Mouse (Mus musculus): Measurements from ENCODE around the gene Fer1l5.

The Fer1l5 gene

DNA sequence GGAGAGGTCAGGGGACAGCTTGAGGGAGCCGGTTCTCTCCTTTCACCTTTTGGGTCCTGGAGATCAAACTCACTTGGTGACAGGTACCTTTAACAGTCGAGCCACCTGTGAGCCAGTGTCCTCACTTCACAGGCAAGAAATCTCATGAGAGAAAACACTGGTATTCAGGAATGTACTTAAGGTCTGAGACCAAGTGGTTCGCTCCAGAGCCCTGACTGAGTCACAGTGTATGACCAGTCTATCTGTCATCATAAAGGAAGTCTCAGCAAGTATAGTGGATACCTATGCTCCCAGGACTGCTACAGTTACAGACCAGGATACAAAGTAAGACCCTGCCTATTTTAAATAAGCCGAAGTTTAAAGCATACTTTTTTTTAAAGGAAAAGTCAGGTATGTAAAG lies 60.9 kb downstream of the Fer1l5 start:
- DNase-seq (ENCODE audit: low spot score): no peak

DNA sequence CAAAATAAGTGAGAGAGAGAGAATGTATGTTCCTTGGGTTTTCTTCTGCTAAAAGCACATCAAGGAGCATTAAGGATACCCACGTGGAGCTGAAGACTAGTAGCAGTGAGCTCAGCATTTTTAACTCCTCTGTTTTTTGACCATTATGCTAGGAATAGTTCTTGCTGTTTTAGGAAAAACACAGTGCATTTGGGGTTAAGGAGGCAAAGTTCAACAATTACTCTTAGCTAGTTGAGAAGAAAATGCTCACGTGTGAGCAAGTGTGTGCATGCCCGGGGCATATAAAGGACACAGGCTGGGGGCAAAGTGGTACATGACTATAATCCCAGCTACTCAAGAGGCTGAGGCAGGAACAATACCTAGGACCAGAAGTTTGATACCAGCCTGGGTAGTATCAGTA lies 61.5 kb downstream of the Fer1l5 start:
- no peak for DNase-seq (ENCODE audit: low spot score)

DNA sequence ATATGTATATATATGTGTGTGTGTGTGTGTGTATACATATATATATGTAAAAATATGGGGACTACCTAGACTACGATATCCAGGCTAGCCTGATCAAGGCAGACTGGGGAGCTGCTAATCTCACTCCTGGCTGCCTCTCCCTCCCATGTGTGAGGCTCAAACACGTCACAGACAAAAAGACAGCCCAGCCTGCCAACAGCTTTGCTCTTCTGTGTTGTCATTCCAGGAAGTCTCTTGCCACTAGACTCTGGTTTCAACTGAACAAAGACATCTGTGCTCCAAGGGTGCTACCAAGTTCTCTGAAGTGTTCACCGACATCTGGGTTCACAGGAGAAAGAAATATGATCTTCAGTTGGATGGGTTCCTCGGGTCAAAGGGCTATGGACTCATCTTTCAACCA lies 63.0 kb downstream of the Fer1l5 start:
- no peak for DNase-seq (ENCODE audit: low spot score)

DNA sequence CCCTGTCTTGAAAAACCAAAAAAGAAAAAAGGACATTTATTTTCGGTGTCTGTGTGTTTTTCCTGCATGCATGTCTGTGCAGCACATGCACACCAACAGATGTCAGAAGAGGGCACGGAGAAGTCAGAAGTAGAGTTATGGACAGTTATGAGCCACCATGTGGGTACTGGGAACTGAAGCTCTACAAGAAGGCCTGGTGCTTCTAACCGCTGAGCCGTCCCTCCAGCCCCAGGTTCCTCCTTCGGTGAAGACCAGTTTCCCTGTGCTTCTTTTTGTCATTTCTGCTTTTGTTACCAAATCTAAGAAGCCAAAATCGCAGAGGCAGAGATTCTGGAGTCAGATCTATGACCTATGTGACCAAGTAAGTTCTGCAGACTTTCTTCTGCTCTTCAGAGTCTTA lies 64.4 kb downstream of the Fer1l5 start:
- DNase-seq (ENCODE audit: low spot score): no peak

DNA sequence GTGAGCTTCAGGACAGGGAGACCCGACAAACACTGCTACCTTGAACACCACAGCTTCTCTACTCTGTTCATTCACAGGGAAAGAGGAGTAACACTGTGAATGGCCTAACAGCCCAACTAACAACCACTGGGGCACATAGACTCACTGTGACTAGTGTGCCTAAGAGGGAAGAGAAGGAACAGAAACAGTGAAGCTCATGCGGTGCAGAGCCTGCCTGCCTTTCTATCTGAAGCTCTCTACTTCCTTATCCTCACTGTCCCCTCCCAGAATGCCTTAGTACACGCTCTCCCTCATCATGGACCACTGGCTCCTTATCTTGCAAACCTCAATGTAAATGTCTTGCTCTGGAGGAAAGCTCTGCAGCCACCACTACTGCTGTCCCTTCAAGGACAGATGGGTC lies 65.1 kb downstream of the Fer1l5 start:
- DNase-seq (ENCODE audit: low spot score): no peak

DNA sequence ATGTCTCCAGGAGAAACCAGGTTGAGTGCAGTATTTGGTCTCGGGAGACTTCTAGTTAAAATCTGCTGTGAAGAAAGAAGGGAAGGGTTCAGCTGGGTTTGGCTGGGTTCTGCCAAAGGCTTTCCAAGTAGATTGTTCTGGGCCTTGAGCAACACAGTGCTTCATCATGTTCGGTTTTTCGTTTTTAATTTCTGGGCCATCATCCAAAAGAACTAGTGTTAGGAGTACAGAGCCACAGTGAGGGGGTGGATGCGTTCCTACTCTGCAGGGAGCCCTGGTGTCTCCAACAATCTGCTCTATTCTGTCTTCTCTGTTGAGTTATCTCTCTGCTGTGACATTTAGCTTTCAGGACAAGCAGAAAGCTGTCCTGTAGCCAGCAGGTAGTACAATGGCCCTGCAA lies 69.0 kb downstream of the Fer1l5 start:
- DNase-seq (ENCODE audit: low spot score): no peak

DNA sequence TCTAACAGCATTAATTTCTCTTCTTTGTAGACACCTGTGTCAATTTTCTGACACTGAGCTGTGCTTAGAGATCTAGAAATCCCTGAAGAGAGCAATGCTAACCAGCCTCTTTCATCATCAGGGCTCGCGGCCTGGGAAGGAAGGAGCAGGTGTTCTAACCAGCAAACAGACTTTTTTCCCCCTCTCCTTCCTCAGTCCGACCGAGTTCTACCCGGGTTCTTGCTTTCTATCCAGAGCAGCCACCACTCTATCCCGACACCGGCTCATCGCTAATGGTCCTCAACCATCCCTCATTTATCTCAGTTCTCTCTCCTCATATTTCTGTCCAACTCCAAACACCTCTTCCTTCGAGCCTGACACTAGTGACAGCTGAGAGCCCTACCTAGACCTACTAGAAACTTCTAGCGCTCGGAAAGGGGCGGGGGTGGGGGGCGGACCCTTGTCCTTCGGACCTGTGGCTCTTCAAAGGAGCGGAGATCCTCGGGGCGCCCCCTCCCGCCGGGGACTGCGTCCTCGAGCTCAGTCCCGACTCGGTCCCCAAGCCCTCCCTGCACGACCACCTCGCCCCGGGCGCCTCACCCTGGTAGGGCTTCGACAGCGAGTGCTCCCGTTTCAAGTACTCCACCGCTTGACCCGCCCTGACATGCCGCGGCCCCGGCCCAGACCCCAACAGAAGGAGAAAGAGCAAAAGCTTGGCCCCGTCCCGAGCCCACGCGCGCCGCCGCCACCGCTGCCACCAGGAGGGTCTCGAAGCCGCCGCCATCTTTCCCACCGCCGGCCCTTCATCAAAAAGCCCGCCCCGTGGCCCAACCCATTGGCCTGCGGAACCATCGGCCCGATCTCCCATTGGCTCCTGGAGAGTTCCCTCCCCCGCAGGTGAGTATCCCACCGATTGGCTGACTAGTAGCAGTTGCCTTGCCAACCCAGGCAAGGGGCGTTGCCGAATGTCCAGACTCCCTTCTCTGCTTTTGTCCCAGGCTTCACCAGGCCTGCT lies 72.7 kb downstream of the Fer1l5 start, which contains the start of gene Lman2l:
Lman2l (minus strand) TSS at position 801 of the 994 bp plus-strand sequence.
- peak; percentile 78 for DNase-seq (ENCODE audit: low spot score)

DNA sequence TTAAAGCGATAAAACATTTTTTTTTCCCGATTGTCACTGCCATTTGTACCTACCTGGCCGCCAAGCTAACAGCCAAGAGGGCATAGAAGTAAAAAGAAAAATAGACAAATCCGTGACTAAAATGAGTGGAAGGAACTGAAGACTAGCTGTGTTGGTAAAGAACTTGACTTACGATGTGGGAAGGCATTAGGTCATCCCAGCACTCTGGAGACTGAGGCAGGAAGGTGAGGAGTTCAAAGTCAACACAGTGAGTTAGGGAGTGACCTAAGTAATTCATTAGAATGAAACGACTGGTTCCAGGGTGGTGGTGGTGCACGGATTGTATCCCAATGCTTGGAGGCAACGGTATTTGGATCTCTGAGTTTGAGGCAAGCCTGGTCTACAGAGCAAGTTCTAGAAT lies 73.4 kb downstream of the Fer1l5 start:
- no peak for DNase-seq (ENCODE audit: low spot score)

DNA sequence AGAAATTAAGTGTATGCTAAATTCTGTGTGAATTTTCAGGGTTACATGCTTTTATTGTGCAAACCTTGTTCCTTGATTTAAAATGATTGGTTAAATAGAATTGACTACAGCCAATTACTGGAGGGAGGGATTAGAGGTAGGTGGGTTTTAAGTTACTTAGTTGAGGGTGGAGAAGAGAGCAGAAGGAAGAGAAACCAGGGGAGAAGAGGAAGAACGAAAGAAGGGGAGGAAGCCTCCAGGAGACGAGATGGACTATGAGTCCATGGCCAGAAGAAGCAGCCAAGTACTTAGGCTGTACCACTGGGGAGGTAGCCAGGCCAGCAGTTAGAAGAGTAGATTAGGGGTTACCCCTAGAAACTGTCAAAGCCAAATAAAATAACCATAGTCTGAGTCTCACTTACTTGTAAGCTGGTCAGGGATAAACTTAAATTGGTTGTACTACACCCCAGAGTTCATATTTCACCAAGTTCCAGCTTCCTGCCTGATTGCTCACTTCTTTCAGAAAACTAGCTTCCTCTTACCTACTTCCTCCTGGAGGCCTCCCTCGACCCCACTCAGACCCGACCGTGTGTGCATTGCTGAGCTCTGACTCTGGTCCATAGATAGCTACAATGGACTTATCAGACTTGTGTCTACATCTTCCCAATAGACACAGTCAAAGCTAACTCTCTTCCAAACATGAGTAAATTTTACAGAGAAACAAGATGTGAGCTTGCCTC lies 74.2 kb downstream of the Fer1l5 start:
- no peak for DNase-seq (ENCODE audit: low spot score)

DNA sequence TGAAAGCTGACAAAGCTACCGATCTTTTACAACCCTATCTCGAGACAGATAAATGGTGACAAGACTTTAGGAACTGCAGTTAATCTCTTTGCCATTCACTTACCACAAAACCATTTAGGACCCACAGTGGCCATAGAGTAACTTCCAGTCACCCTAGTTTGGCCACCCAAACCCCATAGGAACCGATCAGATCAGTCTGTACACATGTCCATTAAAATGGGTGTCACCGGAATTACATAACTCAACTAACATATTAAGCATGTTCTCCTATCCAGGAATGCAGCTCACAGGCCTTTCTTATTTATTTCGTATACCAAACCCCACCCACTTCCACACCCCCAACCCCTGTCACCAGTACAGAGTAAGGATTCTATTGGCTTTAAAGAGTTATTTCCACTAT lies 74.8 kb downstream of the Fer1l5 start:
- no peak for DNase-seq (ENCODE audit: low spot score)

DNA sequence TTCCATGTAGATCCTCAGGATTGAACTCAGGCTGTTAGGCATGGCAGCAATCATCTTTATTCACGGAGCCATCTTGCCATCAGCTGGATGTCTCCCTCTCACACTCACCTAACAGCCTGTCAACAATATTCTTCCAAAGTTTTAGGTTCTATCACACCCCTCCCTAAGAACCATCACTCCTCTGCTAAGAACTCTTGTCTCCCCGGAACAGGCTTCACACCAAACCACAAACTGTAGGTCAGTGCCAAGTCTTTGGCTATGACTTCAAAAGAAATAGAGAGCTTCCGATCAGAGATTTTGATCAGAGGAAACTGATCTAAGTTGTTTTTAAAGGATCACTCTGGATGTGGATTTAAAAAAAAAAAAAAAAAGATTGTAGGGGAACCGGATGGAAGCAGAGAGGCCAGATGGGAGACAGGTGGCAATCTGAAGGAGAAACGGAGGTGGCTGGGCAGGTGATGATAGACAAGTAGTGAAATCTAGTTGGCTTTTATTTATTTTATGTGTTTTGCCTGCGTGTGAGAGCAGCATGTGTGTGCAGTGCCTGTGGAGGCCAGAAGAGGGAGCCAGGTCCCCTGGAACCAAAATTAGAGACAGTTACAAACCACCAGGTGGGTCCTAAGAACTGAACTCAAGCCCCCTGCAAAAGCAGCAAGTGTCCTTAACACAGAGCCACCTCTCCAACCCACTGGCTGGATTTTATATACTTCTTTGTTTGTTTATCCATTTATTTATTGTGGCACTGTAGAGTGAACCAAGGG lies 82.1 kb downstream of the Fer1l5 start:
- no peak for DNase-seq (ENCODE audit: low spot score)

DNA sequence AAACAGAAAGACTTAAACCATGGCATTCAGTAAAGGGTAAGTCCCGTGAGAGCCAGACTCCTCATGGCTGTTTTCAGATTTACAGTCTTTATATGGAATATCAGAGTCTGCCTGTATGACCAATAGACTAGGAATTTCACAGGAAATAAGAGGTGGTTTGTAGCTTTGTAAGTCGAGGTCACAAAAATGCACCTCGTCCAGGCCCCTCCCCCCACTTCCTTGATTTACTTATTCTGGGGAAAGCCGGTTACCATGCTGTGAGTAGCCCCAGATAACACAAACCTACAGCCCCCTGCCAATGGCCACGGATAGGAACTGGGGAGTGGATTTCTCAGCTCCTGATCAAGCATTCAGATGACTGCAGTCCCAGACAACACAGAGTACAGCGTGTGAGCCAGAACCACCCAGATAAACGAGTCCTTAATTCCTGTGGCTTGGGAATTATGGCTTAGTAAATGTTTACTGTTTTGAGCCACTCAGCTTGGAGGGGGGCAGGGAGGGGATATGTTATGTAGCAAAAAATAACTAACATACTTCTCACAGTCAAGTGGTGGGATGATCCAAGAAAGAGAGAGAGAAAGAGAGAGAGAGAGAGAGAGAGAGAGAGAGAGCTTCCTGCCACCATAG lies 85.4 kb downstream of the Fer1l5 start:
- DNase-seq (ENCODE audit: low spot score): no peak

DNA sequence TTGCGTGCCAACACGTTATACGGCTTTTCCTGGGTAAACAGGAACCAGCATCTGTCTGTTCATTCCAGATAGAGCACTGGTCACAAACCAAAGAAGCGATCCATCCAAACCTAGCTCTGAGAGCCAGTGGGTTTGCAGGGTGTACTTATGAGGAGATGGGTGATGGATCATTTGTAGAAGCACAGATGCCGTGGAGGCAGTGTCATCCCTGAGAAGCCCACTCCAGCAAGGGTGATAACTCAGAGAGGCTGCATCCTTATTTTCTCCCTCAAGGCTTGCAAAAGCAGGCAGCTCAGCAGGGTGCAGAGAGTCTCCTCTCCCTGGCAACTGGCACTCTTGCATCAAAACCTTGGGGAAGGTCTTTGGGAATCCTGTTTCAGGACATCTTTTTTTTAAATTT lies 86.1 kb downstream of the Fer1l5 start:
- DNase-seq (ENCODE audit: low spot score): no peak

DNA sequence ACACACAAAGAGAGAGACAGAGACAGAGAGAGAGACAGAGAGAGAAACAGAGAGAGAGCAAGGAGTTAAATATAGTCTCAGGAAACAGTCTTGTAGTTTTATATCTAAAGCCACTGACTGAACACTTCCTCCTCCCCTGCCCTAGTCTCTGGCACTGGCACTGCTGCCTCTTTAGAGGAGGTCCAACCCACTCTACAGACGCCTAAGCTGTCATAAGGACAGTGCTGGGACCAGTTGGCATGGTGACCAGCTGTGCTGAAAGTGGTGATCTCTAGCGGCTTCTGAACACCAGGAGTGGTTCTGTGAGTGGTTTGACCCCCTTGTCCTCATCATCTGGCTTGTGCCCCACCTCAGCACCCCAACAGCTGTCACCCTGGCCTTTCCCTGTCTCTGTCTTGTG lies 89.7 kb downstream of the Fer1l5 start:
- no peak for DNase-seq (ENCODE audit: low spot score)

DNA sequence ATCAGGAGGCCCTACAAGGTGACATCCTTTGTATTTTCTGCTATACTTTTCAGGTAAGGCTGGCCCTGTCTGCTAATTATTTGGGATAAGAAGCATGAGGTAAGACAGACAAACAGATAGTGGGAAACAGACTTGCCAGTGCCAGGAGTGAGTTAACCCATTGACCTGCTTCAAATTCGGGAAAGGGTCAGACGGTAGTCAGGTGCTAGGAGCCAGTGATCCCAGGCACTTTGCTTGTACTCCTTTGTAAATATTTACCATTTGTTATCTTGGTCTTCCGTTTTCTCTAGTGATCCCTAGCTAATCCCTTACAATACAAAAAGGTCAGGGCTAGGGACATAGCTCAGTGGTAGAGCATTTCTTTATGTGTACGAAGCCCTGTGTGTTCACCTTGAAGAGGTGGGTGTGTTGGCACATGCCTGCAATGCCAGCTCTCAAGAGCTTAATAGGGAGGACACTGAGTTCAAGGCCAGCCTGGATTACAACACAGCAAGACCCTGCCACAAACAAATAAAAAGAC lies 93.6 kb downstream of the Fer1l5 start:
- no peak for DNase-seq (ENCODE audit: low spot score)

DNA sequence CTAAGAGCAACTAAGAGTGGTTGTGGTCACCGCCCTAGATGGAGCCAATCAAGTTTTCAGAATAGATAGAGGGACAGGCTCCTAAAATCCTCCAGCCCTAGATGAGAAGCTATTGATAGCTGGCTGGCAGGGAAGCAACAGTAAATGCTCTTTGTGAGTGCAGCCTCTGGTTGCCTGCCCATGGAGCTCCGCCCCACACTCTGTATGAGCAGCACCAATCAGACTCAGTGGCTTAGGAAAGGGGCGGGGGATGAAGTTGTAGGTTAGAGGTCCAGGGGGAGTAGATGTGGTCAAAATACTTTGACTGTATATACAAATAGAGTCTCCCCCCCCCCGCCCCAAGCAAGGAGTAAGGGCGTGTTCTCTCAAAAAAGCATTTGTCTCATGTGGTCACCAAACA lies 95.4 kb downstream of the Fer1l5 start:
- DNase-seq (ENCODE audit: low spot score): no peak

DNA sequence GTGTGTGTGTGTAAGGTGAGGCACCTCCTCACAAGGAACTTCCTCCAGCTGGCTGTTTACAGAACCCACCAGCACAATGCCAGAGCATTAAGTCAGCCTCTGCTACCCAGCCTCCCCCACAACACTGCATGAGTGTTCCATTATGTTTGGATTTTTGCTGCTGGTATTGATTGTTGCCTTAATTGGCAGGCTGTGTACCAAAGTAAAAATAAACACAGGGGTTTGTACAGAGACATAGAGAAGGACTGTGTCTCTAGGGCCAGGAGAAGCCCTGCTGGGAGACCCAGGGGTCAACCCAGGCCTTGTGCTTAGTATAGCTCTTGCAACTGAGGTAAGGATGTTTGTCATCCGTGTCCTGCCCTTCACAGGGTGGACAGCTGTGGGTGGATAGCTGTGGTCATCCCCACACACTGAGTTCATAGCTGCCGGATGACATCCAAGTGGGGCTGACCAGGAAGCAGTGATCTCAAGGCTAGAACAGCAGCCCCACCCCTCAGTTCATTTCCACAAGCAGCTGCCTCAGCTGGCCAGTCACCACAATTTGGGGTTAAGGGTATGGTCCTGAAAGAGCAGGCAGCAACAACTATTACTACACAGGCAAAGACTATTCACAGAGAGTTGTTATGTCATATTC lies 97.8 kb downstream of the Fer1l5 start:
- DNase-seq (ENCODE audit: low spot score): no peak

DNA sequence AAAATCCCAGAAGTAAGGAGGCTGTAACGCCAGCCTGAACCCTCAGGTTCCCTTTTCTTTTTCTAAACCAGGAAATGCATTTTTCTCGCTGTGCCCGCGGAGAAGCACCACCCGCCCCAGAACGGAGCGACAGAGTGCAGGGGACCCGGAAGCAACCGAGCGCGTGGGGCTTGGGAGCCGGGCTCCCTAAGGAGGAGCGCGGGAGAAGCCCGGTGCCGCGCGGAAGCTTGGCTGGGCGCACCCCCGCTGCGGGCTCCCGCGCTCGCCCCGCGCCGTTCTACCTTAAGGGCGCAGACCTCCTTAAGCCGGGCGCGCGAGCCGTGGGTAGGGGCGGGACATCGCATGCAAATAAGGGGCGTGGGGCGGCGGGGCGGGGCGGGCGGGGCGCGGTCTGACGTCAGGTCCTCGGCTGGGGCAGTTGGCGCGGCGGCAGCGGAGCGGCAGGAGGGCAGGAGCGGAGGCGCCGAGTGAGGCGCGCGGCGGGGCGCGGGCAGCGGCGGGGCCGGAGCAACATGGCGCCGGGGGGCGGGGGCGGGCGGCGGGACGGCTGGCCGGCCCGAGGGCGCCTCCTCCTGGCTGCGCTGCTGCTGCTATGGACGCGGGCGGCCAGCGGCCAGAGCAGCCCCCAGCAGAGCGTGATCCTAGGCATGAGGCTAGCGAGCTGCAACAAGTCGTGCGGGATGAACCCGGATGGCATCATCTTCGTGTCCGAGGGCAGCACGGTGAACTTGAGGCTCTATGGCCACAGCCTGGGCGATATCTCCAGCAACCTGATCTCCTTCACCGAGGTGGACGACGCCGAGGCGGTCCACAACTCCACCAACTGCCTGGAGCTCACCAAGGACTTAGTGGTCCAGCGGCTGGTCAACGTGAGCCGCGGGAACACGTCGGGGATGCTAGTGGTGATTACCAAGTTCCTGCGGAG lies 99.4 kb downstream of the Fer1l5 start, which contains the start of gene Cnnm4:
Cnnm4 (plus strand) TSS at position 440 of the 925 bp plus-strand sequence.
- DNase-seq (ENCODE audit: low spot score): peak; percentile 60
